Mouse (Mus musculus) ES-CJ7 (cell line): ENCODE results near the gene Arhgap23.
A peak's percentile ranks its signal among the peaks of the same experiment; 100 is the strongest.

Source experiments
- DNase-seq: peaks from one replicate; pipeline ENCODE4 v3.0.0; 2011; ENCODE audit warnings: low read depth, low spot score

Arhgap23 gene

GRCm38 (mm10) chr11:97463991-97464390 is 48.7 kb downstream of the Arhgap23 start:
- DNase-seq: no peak

GRCm38 (mm10) chr11:97465957-97466356 is 50.6 kb downstream of the Arhgap23 start:
- no peak for DNase-seq

GRCm38 (mm10) chr11:97466444-97467160 is 51.3 kb downstream of the Arhgap23 start:
- DNase-seq: no peak

DNA sequence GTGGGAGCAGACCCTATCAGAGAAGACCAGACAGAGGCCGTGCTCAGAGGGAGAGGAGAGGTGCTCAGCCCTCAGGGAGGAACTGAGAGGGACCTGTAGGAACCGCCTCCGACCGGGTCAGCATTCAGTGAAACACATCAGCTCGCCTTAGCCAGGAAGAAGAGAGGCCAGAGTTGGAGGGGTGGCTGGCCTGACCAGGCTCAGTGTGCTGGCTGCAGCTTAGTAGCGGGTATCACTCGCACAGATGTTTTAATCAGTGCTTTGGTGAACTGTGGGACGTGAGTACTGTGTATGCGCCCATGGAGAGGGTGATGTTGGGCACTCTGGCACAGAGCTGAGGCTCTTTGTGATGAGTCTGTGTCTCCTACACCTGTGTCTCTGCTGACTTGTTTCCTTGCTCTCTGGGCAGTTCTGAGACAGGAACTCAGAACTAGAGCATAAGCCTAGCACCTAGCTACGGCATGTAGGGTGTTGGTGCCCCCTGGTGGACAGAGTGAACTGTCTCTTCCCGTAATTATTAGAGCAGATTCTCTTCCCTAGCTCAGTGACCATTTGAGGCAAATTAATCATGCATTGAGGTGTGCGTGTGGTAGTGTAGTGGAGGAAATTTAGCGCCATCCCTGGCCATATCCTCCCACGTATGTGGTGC is 53.4 kb downstream of the Arhgap23 start:
- DNase-seq: peak; percentile 89

DNA sequence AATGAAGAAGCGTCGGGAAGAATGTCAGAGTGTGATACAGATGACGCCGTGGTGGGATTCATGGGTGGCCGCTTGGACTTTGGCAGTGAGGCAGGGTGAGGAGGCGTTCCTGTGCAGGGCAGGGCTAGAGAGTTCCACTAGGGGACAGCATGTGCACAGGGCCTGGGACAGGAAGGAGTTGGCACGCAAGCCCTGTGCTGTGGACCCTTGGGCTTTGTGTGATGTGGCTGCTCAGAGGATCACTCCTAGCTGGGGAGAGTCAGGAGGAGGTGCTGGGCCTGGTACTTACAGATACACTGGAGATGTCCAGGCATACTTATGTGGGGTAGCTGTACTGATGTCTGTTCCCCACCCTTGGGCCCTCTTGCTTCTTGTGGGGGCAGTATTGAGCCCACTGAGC is 54.5 kb downstream of the Arhgap23 start:
- DNase-seq: no peak

DNA sequence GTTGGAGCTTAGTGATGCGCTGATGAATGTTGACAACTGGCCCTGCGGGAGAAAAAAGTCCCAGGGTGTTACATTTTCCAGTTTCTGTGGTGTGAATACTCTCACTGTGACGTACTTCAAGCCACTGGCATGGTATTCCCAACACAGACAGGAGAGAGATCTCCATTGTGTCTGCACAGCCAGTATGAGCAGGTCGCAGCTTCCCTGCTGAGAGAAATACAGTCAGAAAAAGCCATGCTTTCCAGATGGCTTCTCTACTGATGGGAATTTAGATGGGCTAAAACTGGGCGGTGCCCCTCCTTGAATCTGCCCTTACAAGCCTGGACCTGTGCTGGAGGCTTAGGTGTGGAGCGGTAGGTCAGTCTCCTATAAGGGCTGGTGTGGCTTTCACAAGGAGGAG is 55.9 kb downstream of the Arhgap23 start:
- DNase-seq: peak; percentile 91

DNA sequence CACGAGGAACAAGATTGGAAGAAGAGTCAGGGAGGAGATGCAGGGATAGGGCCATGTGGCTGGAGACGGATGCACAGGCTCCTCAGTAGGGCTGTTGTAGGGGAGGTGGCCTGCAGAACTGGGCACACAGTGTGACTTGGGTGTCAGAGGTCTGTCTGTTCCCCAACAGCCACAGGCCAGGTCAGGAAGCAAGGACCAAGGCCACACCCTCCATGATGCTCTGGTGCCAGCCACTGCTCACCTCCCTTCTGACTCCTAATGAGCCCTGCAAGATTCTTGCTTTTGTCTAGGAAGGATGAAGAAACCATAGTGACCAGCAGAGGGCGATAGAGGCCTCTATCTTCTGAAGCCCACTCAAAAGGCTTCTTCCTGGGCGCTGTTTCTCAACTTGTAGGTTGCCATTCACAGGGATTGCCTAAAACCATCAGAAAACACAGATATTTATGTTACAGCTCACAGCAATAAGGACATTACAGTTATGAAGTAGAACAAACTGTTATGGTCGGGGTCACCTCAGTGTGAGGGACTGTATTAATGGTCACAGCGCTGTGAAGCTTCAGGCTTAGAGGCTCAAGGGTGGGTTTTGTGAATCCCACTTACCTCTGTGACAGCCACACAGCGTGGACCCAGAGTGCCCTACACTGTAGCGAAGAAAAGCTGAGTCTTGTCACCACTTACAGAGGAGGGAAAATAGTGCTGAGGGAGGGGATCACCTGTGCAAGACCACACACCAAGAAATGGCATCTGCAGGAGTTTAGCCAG is 61.2 kb downstream of the Arhgap23 start:
- DNase-seq: peak; percentile 91

DNA sequence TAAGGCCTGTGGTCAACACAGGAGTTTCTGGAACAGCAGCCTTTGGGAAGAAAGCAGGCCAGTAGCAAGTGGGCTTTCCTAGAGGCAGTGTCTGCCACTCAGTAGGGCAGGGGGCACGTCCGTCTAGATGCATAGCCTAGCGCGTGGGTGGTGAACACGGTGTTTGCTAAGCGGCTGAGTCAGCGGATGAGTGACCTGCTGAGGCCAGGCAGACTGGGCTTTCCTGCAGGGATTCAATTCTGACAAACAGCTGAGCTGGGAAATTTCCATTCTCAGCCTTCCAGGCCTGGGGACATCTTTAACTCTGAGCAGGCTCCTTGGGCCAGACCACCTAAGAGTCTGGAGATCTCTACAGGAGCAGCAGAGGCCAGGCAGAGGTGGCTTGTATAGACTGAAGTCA is 62.1 kb downstream of the Arhgap23 start:
- no peak for DNase-seq

- DNase-seq: no peak
Observed at GRCm38 (mm10) chr11:97478345-97478744, 63.0 kb downstream of the Arhgap23 start.

DNA sequence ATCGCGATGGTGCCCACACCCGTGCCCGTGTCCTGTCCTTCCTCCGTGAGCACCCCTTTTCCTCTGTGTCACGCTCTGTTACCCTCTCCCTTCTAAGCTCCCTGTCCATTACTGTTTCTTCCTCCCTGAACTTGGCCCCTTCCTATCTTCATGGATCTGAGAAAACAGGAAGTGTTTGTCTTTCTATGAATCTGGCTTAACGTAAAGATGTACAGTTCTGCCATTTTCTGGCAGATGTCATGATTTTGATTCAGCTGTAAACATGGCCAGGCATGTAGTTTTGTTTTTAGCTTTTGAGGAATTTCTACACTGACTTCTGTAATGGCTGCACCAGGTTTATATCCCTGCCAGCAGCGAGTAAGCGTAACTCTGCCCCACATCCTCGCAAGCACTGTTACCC is 63.8 kb downstream of the Arhgap23 start:
- no peak for DNase-seq

GRCm38 (mm10) chr11:97479824-97480223 is 64.5 kb downstream of the Arhgap23 start:
- no peak for DNase-seq

DNA sequence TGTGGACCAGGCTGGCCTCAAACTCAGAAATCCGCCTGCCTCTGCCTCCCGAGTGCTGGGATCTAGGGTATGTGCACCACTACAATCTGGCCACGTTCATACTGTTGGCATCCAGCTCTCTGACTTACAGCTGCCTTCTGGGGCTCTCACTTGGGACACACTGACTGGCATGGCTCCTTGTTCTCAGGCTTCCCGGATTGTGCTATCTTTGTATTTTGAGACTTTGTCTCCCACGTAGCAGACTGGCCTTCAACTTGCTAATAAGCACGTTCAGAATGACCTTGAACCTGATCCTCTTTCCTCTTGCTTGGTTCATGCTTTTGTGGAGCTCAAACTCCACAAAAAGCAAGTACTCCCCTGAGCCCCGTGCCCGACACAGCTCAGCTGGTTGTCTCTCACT is 70.3 kb downstream of the Arhgap23 start:
- no peak for DNase-seq

DNA sequence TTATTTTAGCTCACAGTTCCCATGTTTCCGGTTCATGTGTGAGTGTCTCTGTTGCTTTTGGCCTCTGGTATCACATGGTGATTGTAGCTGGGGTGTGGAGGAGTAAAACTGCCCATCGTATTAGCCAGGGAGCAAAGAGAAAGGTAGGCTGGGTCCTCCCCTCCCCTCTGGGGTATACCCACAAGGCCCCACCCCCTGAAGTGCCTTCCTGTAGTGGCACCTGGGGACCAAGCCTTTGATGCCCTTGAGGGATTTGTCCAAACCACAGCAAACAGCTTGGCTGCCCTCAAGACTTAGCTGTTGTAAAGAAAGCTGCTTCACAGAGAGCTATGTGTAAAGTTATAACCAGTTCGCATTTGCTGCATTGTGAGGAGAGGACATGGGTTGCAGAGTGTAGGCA is 72.3 kb downstream of the Arhgap23 start:
- no peak for DNase-seq

DNA sequence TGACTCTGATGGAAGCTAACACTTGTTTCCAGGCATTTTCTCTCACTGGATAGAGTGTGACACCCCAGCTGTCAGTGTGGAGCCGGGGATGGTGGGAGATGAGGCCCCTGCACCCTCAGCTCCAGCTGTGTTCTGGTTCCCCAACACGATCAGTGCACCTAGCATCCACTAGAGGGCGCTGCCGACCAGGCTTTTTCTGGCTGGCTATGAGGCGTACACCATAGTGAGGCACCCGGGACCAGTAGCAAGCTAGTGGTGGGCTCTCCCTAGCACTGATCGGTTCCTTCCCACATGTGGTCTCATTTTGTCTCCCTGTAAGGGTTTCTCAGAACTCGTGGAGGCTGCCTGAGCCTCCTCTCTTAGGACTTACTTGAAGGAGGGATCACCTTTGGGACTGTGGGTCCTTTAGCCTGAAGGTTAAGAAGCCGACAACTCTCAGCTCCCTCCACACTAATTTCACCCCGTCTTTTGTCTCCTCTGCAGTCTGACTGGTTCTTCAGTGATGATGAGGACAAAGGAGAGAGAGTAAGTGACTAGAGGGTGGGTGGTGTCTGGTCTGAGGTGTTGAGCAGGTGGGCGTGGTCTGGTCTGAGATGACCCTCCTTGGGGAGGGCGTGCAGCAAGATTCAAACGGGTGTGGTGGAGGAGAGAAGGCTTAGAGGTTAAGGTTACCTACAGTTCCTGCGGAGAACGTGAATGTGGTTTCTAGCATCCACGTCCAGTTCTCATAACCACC is 74.4 kb downstream of the Arhgap23 start:
- peak; percentile 94 for DNase-seq

GRCm38 (mm10) chr11:97491640-97492039 is 76.3 kb downstream of the Arhgap23 start:
- DNase-seq: no peak

- DNase-seq: no peak
Observed at GRCm38 (mm10) chr11:97492836-97493235, 77.5 kb downstream of the Arhgap23 start.

- DNase-seq: no peak
Observed at GRCm38 (mm10) chr11:97497543-97497942, 82.2 kb downstream of the Arhgap23 start.

DNA sequence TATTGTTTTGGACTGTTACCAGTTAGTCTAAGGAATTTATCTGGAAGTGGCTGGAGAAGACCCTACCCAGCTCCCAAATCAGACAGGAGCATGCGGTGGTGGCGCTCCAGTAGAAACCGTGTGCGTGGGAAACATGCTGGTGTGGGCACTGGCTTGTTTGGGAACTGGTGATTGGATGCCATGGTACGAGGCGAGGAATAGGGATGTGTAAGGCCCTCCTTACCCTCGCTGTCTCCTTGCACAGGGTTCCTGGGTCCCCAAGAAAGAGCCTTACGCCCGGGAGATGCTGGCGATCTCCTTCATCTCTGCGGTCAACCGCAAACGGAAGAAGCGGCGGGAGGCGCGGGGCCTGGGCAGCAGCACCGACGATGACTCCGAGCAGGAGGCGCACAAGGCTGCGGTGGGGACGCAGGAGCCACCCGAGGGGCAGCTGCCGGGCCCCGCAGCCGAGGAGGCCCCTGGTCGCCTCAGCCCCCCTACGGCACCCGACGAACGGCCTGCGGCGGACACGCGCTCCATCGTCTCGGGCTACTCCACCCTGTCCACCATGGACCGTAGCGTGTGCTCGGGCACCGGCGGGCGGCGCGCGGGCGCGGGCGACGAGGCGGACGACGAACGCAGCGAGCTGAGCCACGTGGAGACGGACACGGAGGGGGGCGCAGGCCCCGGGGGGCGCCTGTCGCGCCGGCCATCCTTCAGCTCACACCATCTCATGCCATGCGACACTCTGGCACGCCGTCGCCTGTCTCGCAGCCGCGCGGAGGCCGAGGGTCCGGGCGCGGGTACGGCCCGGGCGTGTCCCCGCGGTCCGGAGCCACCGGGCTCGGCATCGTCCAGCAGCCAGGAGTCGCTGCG is 84.8 kb downstream of the Arhgap23 start, which contains the start of gene 4933428G20Rik:
Gene 4933428G20Rik, minus strand, starts transcription at position 476 of the 855 bp plus-strand sequence.
- DNase-seq: peak; percentile 30

DNA sequence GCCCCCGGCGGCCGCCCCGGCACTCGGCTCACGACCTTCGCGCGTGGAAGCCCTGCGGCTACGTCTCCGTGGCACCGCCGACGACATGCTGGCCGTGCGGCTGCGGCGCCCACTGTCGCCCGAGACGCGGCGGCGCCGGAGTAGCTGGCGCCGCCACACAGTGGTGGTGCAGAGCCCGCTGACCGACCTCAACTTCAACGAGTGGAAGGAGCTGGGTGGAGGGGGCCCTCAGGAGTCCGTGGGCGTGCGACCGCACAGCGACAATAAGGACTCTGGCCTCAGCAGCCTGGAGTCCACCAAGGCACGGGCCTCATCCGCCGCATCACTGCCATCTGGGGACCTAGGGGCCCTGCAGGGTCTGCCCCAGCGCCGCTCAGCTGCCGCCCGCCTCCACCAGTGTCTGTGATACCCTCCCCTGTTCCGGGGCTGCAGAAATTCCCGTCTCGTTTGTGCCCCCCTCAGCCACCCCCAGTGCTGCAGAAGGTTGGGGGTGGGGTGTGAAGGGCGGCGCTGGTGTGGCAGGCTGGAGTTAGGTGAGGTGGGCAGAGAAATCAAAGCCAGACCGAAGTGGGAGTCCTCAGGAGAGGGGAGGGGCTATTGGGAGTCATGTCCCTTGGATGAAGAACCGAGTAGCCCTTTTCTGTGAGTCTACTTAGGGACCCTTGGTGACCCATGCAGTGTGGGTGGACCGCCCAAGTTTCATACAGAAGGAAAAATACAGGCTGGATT is 85.6 kb downstream of the Arhgap23 start:
- no peak for DNase-seq

GRCm38 (mm10) chr11:97502383-97502782 is 87.0 kb downstream of the Arhgap23 start:
- DNase-seq: peak; percentile 68
